Mouse (Mus musculus) mesoderm, embryonic 11.5 days (tissue): ENCODE data around the gene Prdm9.
"Not testable (repeated sequence)": the region's sequence is repeated elsewhere in the genome, so short reads cannot be mapped to it uniquely, and the experiment has no call there.

Experiments used
- DNase-seq: peaks from one replicate; pipeline ENCODE4 v3.0.0-alpha.2; 2012; ENCODE audit warnings: low read depth, low spot score

Gene Prdm9

GRCm38 (mm10) chr17:15564014-15564927, at the start of gene Prdm9:
TSS of gene Prdm9 (minus strand) at chr17:15564354.
- peak; percentile 98 for DNase-seq

- DNase-seq = no peak
These were observed 35.3 kb upstream of the Prdm9 start for GRCm38 (mm10) chr17:15599496-15599895.

GRCm38 (mm10) chr17:15591216-15591881, 27.2 kb upstream of the Prdm9 start:
- DNase-seq = no peak

GRCm38 (mm10) chr17:15588116-15588515, 24.0 kb upstream of the Prdm9 start:
- DNase-seq = no peak

- no peak for DNase-seq
These were observed 21.5 kb upstream of the Prdm9 start for GRCm38 (mm10) chr17:15585691-15586090.

GRCm38 (mm10) chr17:15583071-15583470, 18.9 kb upstream of the Prdm9 start:
- DNase-seq = no peak

GRCm38 (mm10) chr17:15580072-15580447, 15.9 kb upstream of the Prdm9 start:
- DNase-seq = no peak

- DNase-seq = no peak
These were observed 15.4 kb upstream of the Prdm9 start for GRCm38 (mm10) chr17:15579410-15580071.

GRCm38 (mm10) chr17:15577291-15577694, 13.1 kb upstream of the Prdm9 start:
- DNase-seq = peak; percentile 49

GRCm38 (mm10) chr17:15575056-15575455, 10.9 kb upstream of the Prdm9 start:
- DNase-seq = no peak

GRCm38 (mm10) chr17:15566908-15567307, 2.8 kb upstream of the Prdm9 start:
- DNase-seq = no peak

- DNase-seq = no peak
These were observed 760 bp upstream of the Prdm9 start for GRCm38 (mm10) chr17:15564928-15565300.

- DNase-seq = no peak
These were observed 4.2 kb downstream of the Prdm9 start for GRCm38 (mm10) chr17:15559946-15560345.

- no peak for DNase-seq
These were observed 14.4 kb downstream of the Prdm9 start for GRCm38 (mm10) chr17:15549713-15550112.

GRCm38 (mm10) chr17:15546440-15546839, 17.7 kb downstream of the Prdm9 start:
- no peak for DNase-seq

- DNase-seq = not testable (repeated sequence)
These were observed 20.3 kb downstream of the Prdm9 start for GRCm38 (mm10) chr17:15543868-15544267.

- no peak for DNase-seq
These were observed 23.8 kb downstream of the Prdm9 start for GRCm38 (mm10) chr17:15540309-15540708.

- no peak for DNase-seq
These were observed 27.7 kb downstream of the Prdm9 start for GRCm38 (mm10) chr17:15536457-15536904.

GRCm38 (mm10) chr17:15535943-15536342, 28.2 kb downstream of the Prdm9 start:
- no peak for DNase-seq

GRCm38 (mm10) chr17:15535162-15535800, 28.9 kb downstream of the Prdm9 start:
- no peak for DNase-seq

- peak; percentile 13 for DNase-seq
These were observed 34.0 kb downstream of the Prdm9 start for GRCm38 (mm10) chr17:15530141-15530540.

GRCm38 (mm10) chr17:15528887-15529286, 35.3 kb downstream of the Prdm9 start:
- DNase-seq = no peak
